Mouse (Mus musculus) limb, embryonic 15.5 days (tissue): ENCODE measurements around the gene Pde4b. TPM values are rescaled to one million over a fixed set of nuclear protein-coding genes. Genes with fewer than 3 reads are reported as not detected.

Experiments used
- ATAC-seq: fragments of 200-750 bp; cut with Nextera tagmentation; 2 replicates; pipeline ENCODE4 v1.8.0; 2017; ENCODE audit warnings: low read depth, moderate TSS enrichment; ENCODE audit not compliant: insufficient number of reproducible peaks, low FRiP score, low TSS enrichment
- H3K27ac ChIP-seq: fragments of 300-500 bp; sonication (generic); 2 replicates; pipeline ENCODE4 v1.5.1; 2015; ENCODE audit warnings: moderate library complexity, mild to moderate bottlenecking, inconsistent platforms
- H3K27me3 ChIP-seq: fragments of 300-500 bp; sonication (generic); 2 replicates; pipeline ENCODE4 v1.6.1; 2015; ENCODE audit warnings: inconsistent platforms
- H3K36me3 ChIP-seq: fragments of 300-500 bp; sonication (generic); 2 replicates; pipeline ENCODE4 v1.6.1; 2015; ENCODE audit warnings: inconsistent platforms
- H3K4me1 ChIP-seq: fragments of 300-500 bp; sonication (generic); 2 replicates; pipeline ENCODE4 v1.6.1; 2015; ENCODE audit warnings: inconsistent platforms
- H3K4me2 ChIP-seq: fragments of 300-500 bp; sonication (generic); 2 replicates; pipeline ENCODE4 v1.6.1; 2015; ENCODE audit warnings: mild to moderate bottlenecking, inconsistent platforms
- H3K4me3 ChIP-seq: fragments of 300-500 bp; sonication (generic); 2 replicates; pipeline ENCODE4 v1.5.1; 2015; ENCODE audit warnings: mild to moderate bottlenecking, inconsistent platforms
- H3K9ac ChIP-seq: fragments of 300-500 bp; sonication (generic); 2 replicates; pipeline ENCODE4 v1.6.1; 2015; ENCODE audit warnings: inconsistent platforms
- H3K9me3 ChIP-seq: fragments of 300-500 bp; sonication (generic); 2 replicates; pipeline ENCODE4 v1.6.1; 2016; ENCODE audit warnings: inconsistent platforms
- WGBS: fragments of 180-500 bp; shearing (Covaris S2); methylation state at CpG from one replicate; pipeline ENCODE4 v1.1.7; 2015; 5-methylcytosine and 5-hydroxymethylcytosine counted together
- polyA plus RNA-seq: library from polyadenylated mRNA; unstranded; fragments of >200 nt; fragmentation: Nextera tagmentation; extraction: Ambion mirVana; gene quantifications from 2 replicates; pipeline ENCODE4 v1.2.1, GENCODE M21; 2015

Pde4b gene
- polyA plus RNA-seq, 1 experiment from 2014 or later = 20.1 TPM

- Histone ChIP-seq H3K36me3 (no peaks in the 10 kb centered on the region), H3K9ac (no peak overlapping the region), H3K27me3 (no peaks in the 10 kb centered on the region), H3K4me1 (0 out of 2 replicates have a peak, but pooled peaks cover 6% of the 10 kb centered on the region), H3K27ac (no peak overlapping the region), H3K9me3 (no peaks in the 10 kb centered on the region), H3K4me2 (peak overlapping the region; percentile 19; the same call in 1 of the 2 replicates), H3K4me3 (no peak overlapping the region)
- WGBS = 31% methylated on average over 11 of the region's 11 CpGs
- ATAC-seq = no peak
Measured at GRCm38 (mm10) chr4:102420794-102421397, 333.6 kb downstream of the Pde4b start.

GRCm38 (mm10) chr4:102421398-102421859, 334.1 kb downstream of the Pde4b start:
- no peaks in the 10 kb centered on the region for H3K27me3 ChIP-seq
- no peaks in the 10 kb centered on the region for H3K36me3 ChIP-seq
- no peak for ATAC-seq
- H3K9me3 ChIP-seq = no peaks in the 10 kb centered on the region
- WGBS = 65% methylated on average over 18 of the region's 18 CpGs
- 0 out of 2 replicates have a peak, but pooled peaks cover 6% of the 10 kb centered on the region for H3K4me1 ChIP-seq
- H3K9ac ChIP-seq = no peak overlapping the region
- H3K4me2 ChIP-seq = peak overlapping the region; percentile 19; the same call in 1 of the 2 replicates
- H3K4me3 ChIP-seq = no peak overlapping the region
- H3K27ac ChIP-seq = no peak overlapping the region

DNA sequence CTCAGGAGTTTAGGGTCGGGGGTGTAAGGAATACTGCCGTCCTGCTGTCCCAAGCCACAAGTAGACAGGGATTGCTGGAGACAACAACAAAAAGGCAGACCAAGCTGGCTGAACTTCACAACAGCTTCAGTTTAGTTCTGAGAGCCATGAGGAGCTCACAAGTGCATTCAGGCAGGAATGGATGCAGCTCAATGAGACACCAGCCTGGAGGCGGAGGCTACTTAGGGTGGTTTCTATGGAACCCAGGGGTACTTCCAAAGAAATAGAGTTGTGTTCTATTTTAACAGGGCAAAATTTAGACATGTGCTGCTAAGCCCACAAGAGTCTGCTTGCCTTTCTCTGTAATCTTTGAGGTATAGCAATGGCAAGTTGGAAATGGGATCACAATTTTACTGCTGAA, 336.8 kb downstream of the Pde4b start:
- Histone ChIP-seq H3K27me3 (no peaks in the 10 kb centered on the region), H3K27ac (no peak overlapping the region), H3K9me3 (no peaks in the 10 kb centered on the region), H3K4me3 (no peak overlapping the region), H3K4me1 (0 out of 2 replicates have a peak, but pooled peaks cover 6% of the 10 kb centered on the region), H3K36me3 (no peaks in the 10 kb centered on the region), H3K4me2 (no peak overlapping the region), H3K9ac (no peak overlapping the region)
- 94% methylated on average over 3 of the region's 3 CpGs for WGBS
- no peak for ATAC-seq

- H3K4me2 ChIP-seq = no peak overlapping the region
- no peaks in the 10 kb centered on the region for H3K27me3 ChIP-seq
- 0 out of 2 replicates have a peak, but pooled peaks cover 6% of the 10 kb centered on the region for H3K4me1 ChIP-seq
- H3K27ac ChIP-seq = no peak overlapping the region
- no peaks in the 10 kb centered on the region for H3K9me3 ChIP-seq
- 73% methylated on average over 3 of the region's 3 CpGs for WGBS
- ATAC-seq = no peak
- H3K36me3 ChIP-seq = no peaks in the 10 kb centered on the region
- no peak overlapping the region for H3K9ac ChIP-seq
- H3K4me3 ChIP-seq = no peak overlapping the region
Measured at GRCm38 (mm10) chr4:102425422-102425821, 338.1 kb downstream of the Pde4b start.

- H3K9me3 ChIP-seq = no peaks in the 10 kb centered on the region
- ATAC-seq = no peak
- H3K4me3 ChIP-seq = no peak overlapping the region
- H3K4me1 ChIP-seq = peaks cover 7% of the 10 kb centered on the region
- 16% methylated on average over 4 of the region's 4 CpGs for WGBS
- peak overlapping the region; percentile 61 for H3K27ac ChIP-seq
- no peaks in the 10 kb centered on the region for H3K36me3 ChIP-seq
- no peaks in the 10 kb centered on the region for H3K27me3 ChIP-seq
- no peak overlapping the region for H3K4me2 ChIP-seq
- H3K9ac ChIP-seq = no peak overlapping the region
Measured at GRCm38 (mm10) chr4:102429730-102430341, 342.5 kb downstream of the Pde4b start.

DNA sequence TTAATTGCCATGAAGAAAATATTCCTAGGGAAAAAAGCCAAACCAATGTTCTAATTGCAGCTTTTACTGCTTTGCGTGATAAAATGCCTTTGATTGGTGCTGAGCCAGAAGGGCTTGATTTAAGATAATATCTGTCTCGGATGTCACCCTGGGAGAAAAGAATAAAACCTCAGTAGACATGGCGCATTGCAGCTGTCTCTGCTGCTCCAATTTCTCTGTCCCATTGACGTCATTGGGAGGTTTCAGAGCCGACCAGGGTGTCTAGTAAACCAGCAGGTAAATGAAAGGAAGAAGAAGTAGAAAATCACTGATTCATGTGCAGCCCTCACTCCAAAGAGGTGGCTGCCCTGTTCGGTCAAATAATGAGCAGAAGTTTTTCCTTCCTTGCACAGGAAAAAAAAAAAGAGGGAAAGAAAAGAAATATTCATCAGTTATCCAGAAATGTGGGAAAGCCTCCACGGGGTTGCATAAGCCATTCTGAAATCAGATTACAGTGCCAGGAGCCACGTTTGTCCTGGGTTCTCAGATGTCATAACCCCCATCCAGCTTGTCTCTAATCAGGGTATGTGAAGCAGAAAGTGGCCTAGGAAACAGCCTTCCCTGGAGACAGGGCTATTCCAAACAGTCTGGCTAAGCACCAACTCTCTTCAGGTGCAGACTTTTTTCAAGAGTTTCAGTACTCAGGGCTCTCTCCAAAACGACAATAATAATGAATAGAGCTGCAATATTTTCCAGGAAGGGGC, 344.9 kb downstream of the Pde4b start:
- H3K9ac ChIP-seq = no peak overlapping the region
- H3K9me3 ChIP-seq = no peaks in the 10 kb centered on the region
- no peaks in the 10 kb centered on the region for H3K27me3 ChIP-seq
- WGBS = 21% methylated on average over 9 of the region's 9 CpGs
- H3K4me2 ChIP-seq = no peak overlapping the region
- no peak for ATAC-seq
- no peak overlapping the region for H3K4me3 ChIP-seq
- H3K4me1 ChIP-seq = peaks cover 7% of the 10 kb centered on the region
- no peaks in the 10 kb centered on the region for H3K36me3 ChIP-seq
- peak overlapping the region; percentile 33; the same call in 1 of the 2 replicates for H3K27ac ChIP-seq

DNA sequence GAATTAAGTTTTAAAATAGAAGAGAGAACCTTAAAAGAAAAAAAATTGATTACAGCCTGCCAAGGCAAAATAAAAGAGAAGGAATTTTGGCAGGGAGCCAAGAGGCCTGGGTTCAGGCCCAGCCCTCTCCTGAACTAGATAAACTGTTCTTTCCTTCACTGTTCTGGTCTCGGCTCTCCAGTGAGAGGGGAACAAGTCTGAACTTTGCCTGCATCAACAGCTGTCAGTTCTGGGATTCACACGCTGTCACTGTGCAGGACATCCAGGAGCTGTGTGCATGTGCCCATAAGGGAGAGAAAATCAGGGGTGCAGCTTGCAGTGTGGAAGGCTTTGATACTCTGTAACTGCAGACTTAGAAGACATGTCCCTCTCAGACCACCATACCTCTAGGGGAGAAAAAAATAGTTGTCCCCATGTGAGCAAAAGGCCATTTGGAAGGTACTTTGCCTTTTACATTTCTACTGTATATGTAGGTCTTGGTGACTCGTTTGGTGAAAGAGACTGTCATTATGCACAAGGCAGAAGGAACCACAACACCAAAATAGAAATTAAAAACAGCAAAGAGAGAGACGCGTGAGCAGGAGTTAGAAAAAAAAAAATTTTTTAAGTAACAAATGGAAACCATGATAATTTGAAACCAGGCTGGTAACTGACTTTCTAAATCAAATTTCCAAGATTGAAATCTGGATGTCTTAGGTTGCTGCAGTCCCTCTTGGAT, 352.2 kb downstream of the Pde4b start:
- ATAC-seq = peak; percentile 63; the same call in 1 of the 2 replicates
- 34% methylated on average over 5 of the region's 5 CpGs for WGBS
- Histone ChIP-seq H3K9ac (no peak overlapping the region), H3K36me3 (no peaks in the 10 kb centered on the region), H3K4me2 (no peak overlapping the region), H3K9me3 (no peaks in the 10 kb centered on the region), H3K4me3 (no peak overlapping the region), H3K4me1 (peaks cover 6% of the 10 kb centered on the region), H3K27me3 (no peaks in the 10 kb centered on the region), H3K27ac (peak overlapping the region; percentile 69)

GRCm38 (mm10) chr4:102440119-102440481, 352.8 kb downstream of the Pde4b start:
- Histone ChIP-seq H3K27me3 (no peaks in the 10 kb centered on the region), H3K4me1 (peaks cover 6% of the 10 kb centered on the region), H3K36me3 (no peaks in the 10 kb centered on the region), H3K4me2 (no peak overlapping the region), H3K27ac (peak overlapping the region; percentile 69), H3K9ac (no peak overlapping the region), H3K4me3 (no peak overlapping the region), H3K9me3 (no peaks in the 10 kb centered on the region)
- ATAC-seq = no peak
- 28% methylated on average over 4 of the region's 4 CpGs for WGBS

DNA sequence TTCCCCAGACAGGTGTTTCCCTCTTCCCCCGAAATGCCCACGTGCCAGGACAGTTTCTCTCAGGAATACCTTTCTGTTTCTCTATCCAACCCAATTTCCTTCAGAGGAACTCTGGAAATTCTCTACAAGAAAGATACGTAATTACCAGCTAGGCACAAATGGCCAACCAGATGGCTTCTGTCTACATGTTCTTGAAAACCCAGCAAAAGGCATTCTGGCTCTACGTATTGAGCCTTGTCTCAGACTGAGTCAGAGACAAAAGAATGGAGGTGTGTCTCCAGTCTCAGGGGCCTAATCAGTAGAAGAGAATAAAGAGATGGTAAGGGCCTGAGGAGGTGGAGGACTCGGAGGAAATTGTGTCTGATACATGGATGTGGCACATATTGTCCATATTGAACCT, 356.2 kb downstream of the Pde4b start:
- no peak overlapping the region for H3K9ac ChIP-seq
- 77% methylated on average over 5 of the region's 5 CpGs for WGBS
- no peak overlapping the region for H3K4me3 ChIP-seq
- H3K36me3 ChIP-seq = no peaks in the 10 kb centered on the region
- peaks cover 6% of the 10 kb centered on the region for H3K4me1 ChIP-seq
- H3K27ac ChIP-seq = no peak overlapping the region
- no peak overlapping the region for H3K4me2 ChIP-seq
- no peaks in the 10 kb centered on the region for H3K9me3 ChIP-seq
- H3K27me3 ChIP-seq = no peaks in the 10 kb centered on the region
- no peak for ATAC-seq

DNA sequence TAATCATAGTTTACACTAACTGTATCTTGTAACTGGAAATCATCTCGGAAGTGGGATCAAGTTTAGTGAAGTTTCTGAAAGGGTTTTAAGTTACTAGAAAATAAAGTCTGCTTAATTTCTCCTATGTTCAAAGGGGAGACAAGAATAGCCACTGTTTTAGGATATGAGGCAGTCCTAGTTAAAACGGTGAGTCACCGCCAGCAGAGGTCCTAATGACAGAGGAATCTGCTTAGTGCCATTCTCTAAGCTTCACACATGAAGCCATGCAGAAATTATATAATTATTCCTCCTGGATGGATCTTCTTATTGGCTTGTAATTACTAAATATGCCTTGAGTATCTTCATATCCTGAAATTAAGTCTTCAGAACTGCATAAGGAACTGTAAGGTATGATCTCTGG, 357.2 kb downstream of the Pde4b start:
- WGBS = 65% methylated on average over 3 of the region's 3 CpGs
- Histone ChIP-seq H3K4me2 (no peak overlapping the region), H3K4me1 (peaks cover 2% of the 10 kb centered on the region), H3K9ac (no peak overlapping the region), H3K36me3 (no peaks in the 10 kb centered on the region), H3K27me3 (no peaks in the 10 kb centered on the region), H3K9me3 (no peaks in the 10 kb centered on the region), H3K27ac (no peak overlapping the region), H3K4me3 (no peak overlapping the region)
- no peak for ATAC-seq

DNA sequence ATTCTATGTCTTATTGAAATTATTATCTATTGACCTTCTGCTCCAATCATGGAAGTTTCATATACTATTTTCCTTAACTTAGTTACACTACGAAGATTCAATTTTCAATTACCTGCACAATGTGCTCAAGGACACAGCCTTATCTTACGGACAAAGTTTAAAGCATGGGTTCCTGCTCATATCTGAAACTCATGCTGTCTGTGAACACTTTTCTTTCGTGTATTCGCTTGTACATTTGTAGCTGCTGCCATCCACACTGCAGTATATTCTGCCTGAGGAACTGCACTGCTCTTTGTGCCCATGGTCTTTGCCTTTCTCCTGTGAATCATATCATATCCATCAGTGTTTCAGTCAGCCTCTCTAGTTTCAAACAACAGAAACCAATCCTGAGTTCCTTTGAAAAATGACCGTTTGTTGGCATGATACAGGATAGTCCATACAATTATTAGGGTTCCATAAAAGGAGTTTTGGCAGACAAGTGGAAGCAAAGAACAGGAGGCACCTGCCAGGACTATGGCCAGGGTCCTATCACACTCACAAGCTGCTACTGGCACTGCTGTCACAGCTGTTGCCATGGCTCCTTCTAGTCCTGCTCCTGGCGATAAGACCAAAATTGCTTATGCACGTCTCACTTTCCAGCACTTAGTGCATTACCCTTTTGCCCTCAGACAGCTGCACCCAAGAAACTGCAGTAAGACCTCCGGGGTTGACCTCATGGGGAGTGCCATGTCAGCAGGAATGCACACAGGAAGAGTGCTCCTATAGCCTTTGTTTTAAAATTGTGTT, 359.0 kb downstream of the Pde4b start:
- Histone ChIP-seq H3K4me3 (no peak overlapping the region), H3K4me1 (no peaks in the 10 kb centered on the region), H3K4me2 (no peak overlapping the region), H3K27me3 (no peaks in the 10 kb centered on the region), H3K36me3 (no peaks in the 10 kb centered on the region), H3K9ac (no peak overlapping the region), H3K27ac (no peak overlapping the region), H3K9me3 (no peaks in the 10 kb centered on the region)
- WGBS = 75% methylated on average over 8 of the region's 8 CpGs
- peak; percentile 61; the same call in 1 of the 2 replicates for ATAC-seq
